Mouse (Mus musculus) liver, embryonic 14.5 days (tissue): ENCODE measurements around the gene 4930518I15Rik.

ENCODE experiments used
- CTCF ChIP-seq: IDR thresholded peaks from 2 replicates; pipeline ENCODE4 v1.5.1; 2016; ENCODE audit warnings: antibody characterized with exemption, low read depth, control low read depth
- EP300 ChIP-seq: IDR thresholded peaks from 2 replicates; pipeline ENCODE4 v1.6.1; 2016; ENCODE audit warnings: antibody characterized with exemption, low read depth

- TF ChIP-seq CTCF = no peak
- no peak for TF ChIP-seq EP300
Measured at GRCm38 (mm10) chr2:156810716-156811115, 47.0 kb downstream of the 4930518I15Rik start.
